23 mouse cellular contexts compared by ENCODE assay signal in genomic region chr4:151682831-151683488, GRCm38 (mm10).
DNase-seq lines count a peak whose midpoint lies in the region; ATAC-seq and TF ChIP-seq lines count a peak whose summit lies in the region.
"Had no signal": no experiment of that assay in that cellular context is flagged by ENCODE, and none has a peak within 500 bp of the region (broad histone marks: within the 10 kb centered on the region; RNA-seq: fewer than 3 reads in every experiment).

No protein-coding gene starts in this region.

- intact Hi-C loops in left cerebral cortex, adult 2 months (cut with DNase I): no loop called here

- H3K4me1 ChIP-seq in forebrain, postnatal 0 days (ENCODE audit: insufficient read depth): no peaks in the 10 kb centered on the region
- no peaks in the 10 kb centered on the region for H3K4me1 ChIP-seq in forebrain, embryonic 14.5 days (ENCODE audit: control insufficient read depth, insufficient read depth, low read length)
- peaks cover 15% of the 10 kb centered on the region for H3K4me1 ChIP-seq in testis, adult 2 months (ENCODE audit: control insufficient read depth, insufficient read depth, low read length)
- no peaks in the 10 kb centered on the region for H3K4me1 ChIP-seq in kidney, adult 2 months (ENCODE audit: control insufficient read depth, insufficient read depth, low read length)
- peaks cover 5% of the 10 kb centered on the region; the same call in 1 of the 2 replicates for H3K4me1 ChIP-seq in forebrain, embryonic 10.5 days
- H3K4me1 ChIP-seq: forebrain, embryonic 13.5 days; limb, embryonic 15.5 days; lung, embryonic 15.5 days had no signal

- no peak for DNase-seq in forebrain, postnatal 0 days
- DNase-seq in forebrain, embryonic 14.5 days (ENCODE audit: low spot score): no peak
- DNase-seq in left cerebral cortex, adult 2 months (ENCODE audit: extremely low spot score in 1 of 2, low spot score in 2 of 2): no peak
- no peak for DNase-seq in left cerebral cortex, adult 11 months (ENCODE audit: low spot score)
- DNase-seq in testis, postnatal 10 days (ENCODE audit: low spot score): no peak
- DNase-seq in kidney, adult 2 months: no peak
- no peak for DNase-seq in forebrain, embryonic 10.5 days (ENCODE audit: extremely low spot score, low spot score)
- DNase-seq: cerebellum, adult 9-10 months; heart, postnatal 10 days; layer of hippocampus, postnatal 36 days; right cerebral cortex, postnatal 4 days; thymus, postnatal 4 days had no signal

- H3K36me3 ChIP-seq in forebrain, postnatal 0 days (ENCODE audit: insufficient read depth): no peaks in the 10 kb centered on the region
- no peaks in the 10 kb centered on the region for H3K36me3 ChIP-seq in forebrain, embryonic 14.5 days (ENCODE audit: control insufficient read depth, insufficient read depth, low read length)
- no peaks in the 10 kb centered on the region for H3K36me3 ChIP-seq in testis, adult 2 months (ENCODE audit: control insufficient read depth, insufficient read depth, low read length)
- no peaks in the 10 kb centered on the region for H3K36me3 ChIP-seq in kidney, adult 2 months (ENCODE audit: control insufficient read depth, insufficient read depth, low read length)
- no peaks in the 10 kb centered on the region for H3K36me3 ChIP-seq in forebrain, embryonic 10.5 days (replicated peaks)
- H3K36me3 ChIP-seq: hindbrain, embryonic 12.5 days; kidney, embryonic 15.5 days; limb, embryonic 15.5 days; lung, embryonic 15.5 days; midbrain, embryonic 13.5 days; neural tube, embryonic 15.5 days had no signal

- no peak overlapping the region for H3K27ac ChIP-seq in forebrain, postnatal 0 days (ENCODE audit: low read depth, low read length)
- H3K27ac ChIP-seq in forebrain, embryonic 14.5 days (ENCODE audit: low read depth, low read length): no peak overlapping the region
- no peak overlapping the region for H3K27ac ChIP-seq in left cerebral cortex, adult 2 months
- no peak overlapping the region for H3K27ac ChIP-seq in testis, adult 2 months (ENCODE audit: control insufficient read depth, insufficient read depth, low read depth, low read length)
- H3K27ac ChIP-seq in kidney, adult 2 months (ENCODE audit: insufficient read depth, low read depth, low read length): no peak overlapping the region
- no peak overlapping the region for H3K27ac ChIP-seq in forebrain, embryonic 10.5 days
- H3K27ac ChIP-seq: forebrain, embryonic 13.5 days; hindbrain, embryonic 12.5 days; kidney, embryonic 15.5 days; limb, embryonic 15.5 days; lung, embryonic 15.5 days; midbrain, embryonic 13.5 days; neural tube, embryonic 15.5 days had no signal

- TF ChIP-seq CTCF in forebrain, postnatal 0 days (IDR thresholded peaks at IDR 0.05; ENCODE audit: low read depth): peak; percentile 31; the same call in 1 of the 2 replicates
- TF ChIP-seq CTCF in left cerebral cortex, adult 2 months (IDR thresholded peaks at IDR 0.05): peak; percentile 21
- peak; percentile 57; the same call in 1 of the 2 replicates for TF ChIP-seq CTCF in testis, adult 2 months (IDR thresholded peaks at IDR 0.05; ENCODE audit: control insufficient read depth, insufficient read depth, insufficient replicate concordance, low read depth, low read length)
- TF ChIP-seq CTCF in kidney, adult 2 months (conservative IDR thresholded peaks at IDR 0.05; ENCODE audit: insufficient read depth, insufficient read length, low read depth, low read length): no peak

- 82% methylated on average over 12 of the region's 12 CpGs for WGBS in forebrain, postnatal 0 days
- 86% methylated on average over 12 of the region's 12 CpGs for WGBS in forebrain, embryonic 14.5 days
- WGBS in kidney, adult 2 months: 77% methylated on average over 12 of the region's 12 CpGs
- 85% methylated on average over 12 of the region's 12 CpGs for WGBS in forebrain, embryonic 10.5 days

- no peaks in the 10 kb centered on the region for H3K27me3 ChIP-seq in forebrain, postnatal 0 days (ENCODE audit: insufficient read depth, low read length)
- no peaks in the 10 kb centered on the region for H3K27me3 ChIP-seq in forebrain, embryonic 14.5 days (replicated peaks; ENCODE audit: control insufficient read depth, insufficient read depth, low read length)
- no peaks in the 10 kb centered on the region for H3K27me3 ChIP-seq in testis, adult 2 months (ENCODE audit: control insufficient read depth, insufficient read depth, low read length)
- no peaks in the 10 kb centered on the region for H3K27me3 ChIP-seq in kidney, adult 2 months (replicated peaks; ENCODE audit: control insufficient read depth, insufficient read depth, low read length)
- H3K27me3 ChIP-seq in forebrain, embryonic 10.5 days (ENCODE audit: poor library complexity, severe bottlenecking): no peaks in the 10 kb centered on the region
- H3K27me3 ChIP-seq: forebrain, embryonic 13.5 days; hindbrain, embryonic 12.5 days; kidney, embryonic 15.5 days; limb, embryonic 15.5 days; lung, embryonic 15.5 days; midbrain, embryonic 13.5 days; neural tube, embryonic 15.5 days had no signal

- no peaks in the 10 kb centered on the region for H3K9me3 ChIP-seq in forebrain, postnatal 0 days (ENCODE audit: low read length)
- H3K9me3 ChIP-seq in forebrain, embryonic 14.5 days (replicated peaks; ENCODE audit: control insufficient read depth, low read length): peaks cover 3% of the 10 kb centered on the region; the same call in 1 of the 2 replicates
- H3K9me3 ChIP-seq in forebrain, embryonic 10.5 days: peaks cover 6% of the 10 kb centered on the region; the same call in 1 of the 2 replicates
- H3K9me3 ChIP-seq: forebrain, embryonic 13.5 days; limb, embryonic 15.5 days; lung, embryonic 15.5 days; neural tube, embryonic 15.5 days had no signal

- no peak for TF ChIP-seq POLR2A in testis, adult 2 months (IDR thresholded peaks at IDR 0.05; ENCODE audit: control insufficient read depth, low read depth, low read length)
- no peak for TF ChIP-seq POLR2A in kidney, adult 2 months (IDR thresholded peaks at IDR 0.05; ENCODE audit: low read depth, low read length)

- H3K4me3 ChIP-seq in forebrain, postnatal 0 days (ENCODE audit: low read depth, low read length): no peak overlapping the region
- H3K4me3 ChIP-seq in forebrain, embryonic 14.5 days (ENCODE audit: low read depth, low read length): no peak overlapping the region
- no peak overlapping the region for H3K4me3 ChIP-seq in left cerebral cortex, adult 2 months
- peak overlapping the region; percentile 46 for H3K4me3 ChIP-seq in testis, adult 2 months (ENCODE audit: control insufficient read depth, low read depth, low read length)
- H3K4me3 ChIP-seq in kidney, adult 2 months (ENCODE audit: insufficient read depth, low read depth, low read length): no peak overlapping the region
- H3K4me3 ChIP-seq in forebrain, embryonic 10.5 days: no peak overlapping the region
- H3K4me3 ChIP-seq: forebrain, embryonic 13.5 days; hindbrain, embryonic 12.5 days; kidney, embryonic 15.5 days; limb, embryonic 15.5 days; lung, embryonic 15.5 days; midbrain, embryonic 13.5 days; neural tube, embryonic 15.5 days had no signal

- H3K9ac ChIP-seq in forebrain, postnatal 0 days: no peak overlapping the region
- no peak overlapping the region for H3K9ac ChIP-seq in forebrain, embryonic 14.5 days (ENCODE audit: low read length)
- H3K9ac ChIP-seq: forebrain, embryonic 13.5 days; hindbrain, embryonic 12.5 days; kidney, embryonic 15.5 days; limb, embryonic 15.5 days; lung, embryonic 15.5 days; midbrain, embryonic 13.5 days; neural tube, embryonic 15.5 days had no signal

- H3K4me2 ChIP-seq in forebrain, postnatal 0 days (ENCODE audit: low read depth): no peak overlapping the region
- no peak overlapping the region for H3K4me2 ChIP-seq in forebrain, embryonic 14.5 days (ENCODE audit: low read length)
- H3K4me2 ChIP-seq: forebrain, embryonic 13.5 days; heart, embryonic 11.5 days; hindbrain, embryonic 12.5 days; kidney, embryonic 15.5 days; limb, embryonic 15.5 days; lung, embryonic 15.5 days; midbrain, embryonic 13.5 days; neural tube, embryonic 15.5 days had no signal

- no peak for ATAC-seq in forebrain, postnatal 0 days
- ATAC-seq in forebrain, embryonic 14.5 days: no peak
- ATAC-seq: CD4-positive, CD25-positive, alpha-beta regulatory T cell, adult 4 months; forebrain, embryonic 13.5 days; inflammation-experienced regulatory T-cells, adult 6 months; midbrain, embryonic 13.5 days had no signal
